In the genomic region with DNA sequence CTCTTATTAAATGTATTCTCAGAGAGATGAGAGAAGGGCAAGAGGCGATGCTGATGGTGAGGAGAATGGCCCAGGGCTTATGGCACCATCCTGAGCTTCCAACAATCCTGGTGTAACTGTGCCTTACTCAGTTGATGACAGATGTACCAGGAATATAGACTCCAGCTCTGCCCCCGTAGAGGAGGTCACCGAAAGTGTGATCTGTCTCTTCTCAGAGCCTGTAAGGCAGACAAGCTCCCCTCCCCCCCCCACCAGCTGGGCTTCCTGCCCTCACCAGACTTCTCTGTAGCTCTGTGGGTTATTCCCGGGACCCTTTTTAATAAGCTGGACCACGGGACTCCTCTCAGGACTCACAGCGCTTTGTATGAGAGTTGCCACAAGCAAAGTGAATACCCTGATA, we compare ENCODE assay signal across 22 mouse cellular contexts.
DNase-seq lines count a peak whose midpoint lies in the region; ATAC-seq lines count a peak whose summit lies in the region.
"Had no signal": no experiment of that assay in that cellular context is flagged by ENCODE, and none has a peak within 500 bp of the region (broad histone marks: within the 10 kb centered on the region; RNA-seq: fewer than 3 reads in every experiment).

No protein-coding gene starts in this region.

- peak; percentile 51 for ATAC-seq in heart, embryonic 14.5 days (ENCODE audit: insufficient number of reproducible peaks, insufficient read depth, low FRiP score, low read depth)
- no peak for ATAC-seq in hindbrain, embryonic 11.5 days (ENCODE audit: low FRiP score)
- no peak for ATAC-seq in hindbrain, embryonic 12.5 days (ENCODE audit: low FRiP score)
- ATAC-seq: forebrain, embryonic 16.5 days; hindbrain, embryonic 16.5 days; inflammation-experienced regulatory T-cells, adult 6 months; intestine, postnatal 0 days had no signal

- H3K4me1 ChIP-seq in heart, embryonic 10.5 days = peaks cover 54% of the 10 kb centered on the region
- H3K4me1 ChIP-seq in heart, embryonic 14.5 days (ENCODE audit: control insufficient read depth in 2 of 2, insufficient read depth in 2 of 2, low read length in 2 of 2) = peaks cover 27 to 50% of the 10 kb centered on the region in 2 experiments
- H3K4me1 ChIP-seq in hindbrain, embryonic 11.5 days (replicated peaks; ENCODE audit: control insufficient read depth, insufficient read depth, low read length) = no peaks in the 10 kb centered on the region
- no peaks in the 10 kb centered on the region for H3K4me1 ChIP-seq in hindbrain, embryonic 12.5 days
- peaks cover 3% of the 10 kb centered on the region; the same call in 1 of the 2 replicates for H3K4me1 ChIP-seq in embryonic facial prominence, embryonic 10.5 days
- H3K4me1 ChIP-seq: embryonic facial prominence, embryonic 15.5 days had no signal

- 33% methylated on average over 6 of the region's 6 CpGs for WGBS in heart, embryonic 10.5 days
- 18% methylated on average over 6 of the region's 6 CpGs for WGBS in heart, embryonic 14.5 days
- 56% methylated on average over 6 of the region's 6 CpGs for WGBS in hindbrain, embryonic 11.5 days
- WGBS in hindbrain, embryonic 12.5 days = 58% methylated on average over 6 of the region's 6 CpGs
- 73% methylated on average over 6 of the region's 6 CpGs for WGBS in embryonic facial prominence, embryonic 10.5 days

- DNase-seq in heart, embryonic 10.5 days (ENCODE audit: low spot score) = peak; percentile 83
- no peak for DNase-seq in heart, postnatal 36 days
- DNase-seq in heart, postnatal 25 days (ENCODE audit: low spot score) = no peak
- peak; percentile 15 for DNase-seq in hindbrain, embryonic 11.5 days (ENCODE audit: low spot score)
- peak; percentile 36 for DNase-seq in embryonic facial prominence, embryonic 10.5 days (ENCODE audit: low spot score)
- DNase-seq in left cerebral cortex, postnatal 36 days (ENCODE audit: low spot score in 2 of 2) = no peak
- DNase-seq: adrenal gland, adult 2 months; adrenal gland, postnatal 25 days; cerebellum, adult 2 months; cerebellum, postnatal 10 days; gastrocnemius, postnatal 10 days; kidney, adult 8-10 months had no signal

- H3K9ac ChIP-seq in heart, embryonic 14.5 days (ENCODE audit: low read length) = no peak overlapping the region
- no peak overlapping the region for H3K9ac ChIP-seq in hindbrain, embryonic 11.5 days (ENCODE audit: low read depth, low read length)
- H3K9ac ChIP-seq in hindbrain, embryonic 12.5 days = no peak overlapping the region
- H3K9ac ChIP-seq: embryonic facial prominence, embryonic 15.5 days; forebrain, embryonic 12.5 days had no signal

- H3K4me3 ChIP-seq in heart, embryonic 10.5 days = no peak overlapping the region
- no peak overlapping the region for H3K4me3 ChIP-seq in heart, embryonic 14.5 days (ENCODE audit: control insufficient read depth in 1 of 2, insufficient read depth in 1 of 2, low read depth in 1 of 2, low read length in 2 of 2)
- no peak overlapping the region for H3K4me3 ChIP-seq in hindbrain, embryonic 11.5 days (ENCODE audit: low read depth, low read length)
- no peak overlapping the region for H3K4me3 ChIP-seq in hindbrain, embryonic 12.5 days
- no peak overlapping the region for H3K4me3 ChIP-seq in embryonic facial prominence, embryonic 10.5 days
- H3K4me3 ChIP-seq: embryonic facial prominence, embryonic 15.5 days; erythroblast, embryonic 14.5 days; forebrain, embryonic 12.5 days; hindbrain, embryonic 10.5 days had no signal

- no peaks in the 10 kb centered on the region for H3K27me3 ChIP-seq in heart, embryonic 10.5 days (ENCODE audit: insufficient read depth, poor library complexity, severe bottlenecking)
- no peaks in the 10 kb centered on the region for H3K27me3 ChIP-seq in heart, embryonic 14.5 days (ENCODE audit: control insufficient read depth, insufficient read depth, low read length)
- no peaks in the 10 kb centered on the region for H3K27me3 ChIP-seq in hindbrain, embryonic 11.5 days (ENCODE audit: control insufficient read depth, insufficient read depth, low read length)
- no peaks in the 10 kb centered on the region for H3K27me3 ChIP-seq in hindbrain, embryonic 12.5 days
- no peaks in the 10 kb centered on the region for H3K27me3 ChIP-seq in embryonic facial prominence, embryonic 10.5 days (replicated peaks; ENCODE audit: low read depth, poor library complexity, severe bottlenecking)
- H3K27me3 ChIP-seq: embryonic facial prominence, embryonic 15.5 days had no signal

- intact Hi-C loops in heart, postnatal 36 days (cut with DNase I) = loop anchor here (5.0 kb wide), 1 partner anchor 111 kb away; no protein-coding TSS in a partner anchor
- intact Hi-C loops in heart, postnatal 25 days (cut with DNase I) = no loop called here
- intact Hi-C loops in left cerebral cortex, postnatal 36 days (cut with DNase I) = no loop called here

- peaks cover 17% of the 10 kb centered on the region; the same call in 1 of the 2 replicates for H3K36me3 ChIP-seq in heart, embryonic 10.5 days
- H3K36me3 ChIP-seq in heart, embryonic 14.5 days (ENCODE audit: control insufficient read depth, insufficient read depth, low read length) = no peaks in the 10 kb centered on the region; the same call in 1 of the 2 replicates
- no peaks in the 10 kb centered on the region for H3K36me3 ChIP-seq in hindbrain, embryonic 11.5 days (ENCODE audit: control insufficient read depth, insufficient read depth, low read length)
- no peaks in the 10 kb centered on the region for H3K36me3 ChIP-seq in hindbrain, embryonic 12.5 days
- no peaks in the 10 kb centered on the region for H3K36me3 ChIP-seq in embryonic facial prominence, embryonic 10.5 days (replicated peaks)
- H3K36me3 ChIP-seq: embryonic facial prominence, embryonic 15.5 days; forebrain, embryonic 12.5 days; hindbrain, embryonic 10.5 days had no signal

- H3K4me2 ChIP-seq in heart, embryonic 14.5 days (ENCODE audit: low read length) = peak overlapping the region; percentile 23; the same call in 1 of the 2 replicates
- H3K4me2 ChIP-seq in hindbrain, embryonic 11.5 days (replicated peaks; ENCODE audit: low read depth, low read length) = no peak overlapping the region
- H3K4me2 ChIP-seq in hindbrain, embryonic 12.5 days (replicated peaks) = no peak overlapping the region
- H3K4me2 ChIP-seq: embryonic facial prominence, embryonic 15.5 days; forebrain, embryonic 12.5 days had no signal

- peak overlapping the region; percentile 79 for H3K27ac ChIP-seq in heart, embryonic 10.5 days
- H3K27ac ChIP-seq in heart, embryonic 14.5 days (replicated peaks in 1 of 2; ENCODE audit: control insufficient read depth in 1 of 2, insufficient read depth in 1 of 2, low read depth in 2 of 2, low read length in 2 of 2) = peak overlapping the region; percentile 70 to 72
- H3K27ac ChIP-seq in hindbrain, embryonic 11.5 days (ENCODE audit: low read depth, low read length) = no peak overlapping the region
- no peak overlapping the region for H3K27ac ChIP-seq in hindbrain, embryonic 12.5 days
- no peak overlapping the region for H3K27ac ChIP-seq in embryonic facial prominence, embryonic 10.5 days (replicated peaks)
- H3K27ac ChIP-seq: embryonic facial prominence, embryonic 15.5 days; forebrain, embryonic 12.5 days; hindbrain, embryonic 10.5 days had no signal

- H3K9me3 ChIP-seq in heart, embryonic 10.5 days = no peaks in the 10 kb centered on the region
- no peaks in the 10 kb centered on the region for H3K9me3 ChIP-seq in heart, embryonic 14.5 days (ENCODE audit: control insufficient read depth, low read length)
- no peaks in the 10 kb centered on the region for H3K9me3 ChIP-seq in hindbrain, embryonic 11.5 days (ENCODE audit: control insufficient read depth, low read length)
- H3K9me3 ChIP-seq in hindbrain, embryonic 12.5 days (replicated peaks) = no peaks in the 10 kb centered on the region
- no peaks in the 10 kb centered on the region for H3K9me3 ChIP-seq in embryonic facial prominence, embryonic 10.5 days
- H3K9me3 ChIP-seq: embryonic facial prominence, embryonic 15.5 days; forebrain, embryonic 12.5 days; hindbrain, embryonic 10.5 days had no signal

Comparison
In these comparisons a context has a peak if more than half of its experiments do, and no peak if none do; other contexts are left out.
1. DNase-seq: peak in heart, embryonic 10.5 days (single experiment), hindbrain, embryonic 11.5 days (single experiment) and embryonic facial prominence, embryonic 10.5 days (single experiment); none in heart, postnatal 36 days (0 of 2), heart, postnatal 25 days (single experiment) and left cerebral cortex, postnatal 36 days (0 of 2).
2. H3K27ac ChIP-seq: peak in heart, embryonic 10.5 days (single experiment) and heart, embryonic 14.5 days (2 of 2); none in hindbrain, embryonic 11.5 days (single experiment), hindbrain, embryonic 12.5 days (single experiment) and embryonic facial prominence, embryonic 10.5 days (single experiment).